Mouse (Mus musculus) midbrain, embryonic 12.5 days (tissue): ENCODE results near the gene Flot1. TPM values are rescaled to one million over a fixed set of nuclear protein-coding genes. Genes with fewer than 3 reads are reported as not detected.

Experiments used
- ATAC-seq: fragments of 200-750 bp; cut with Nextera tagmentation; 2 replicates; pipeline ENCODE4 v1.8.0; 2017; ENCODE audit warnings: low read depth, moderate TSS enrichment, moderate library complexity; ENCODE audit not compliant: low FRiP score
- H3K27ac ChIP-seq: fragments of 300-500 bp; sonication (generic); replicated peaks from 2 replicates; pipeline ENCODE4 v1.5.1; 2016; ENCODE audit warnings: mild to moderate bottlenecking
- H3K27me3 ChIP-seq: fragments of 300-500 bp; sonication (generic); 2 replicates; pipeline ENCODE4 v1.6.1; 2016; ENCODE audit warnings: mild to moderate bottlenecking
- H3K36me3 ChIP-seq: fragments of 300-500 bp; sonication (generic); 2 replicates; pipeline ENCODE4 v1.6.1; 2016
- H3K4me1 ChIP-seq: fragments of 300-500 bp; sonication (generic); 2 replicates; pipeline ENCODE4 v1.6.1; 2016
- H3K4me2 ChIP-seq: fragments of 300-500 bp; sonication (generic); replicated peaks from 2 replicates; pipeline ENCODE4 v1.6.1; 2016; ENCODE audit warnings: mild to moderate bottlenecking, moderate library complexity
- H3K4me3 ChIP-seq: fragments of 300-500 bp; sonication (generic); 2 replicates; pipeline ENCODE4 v1.5.1; 2016; ENCODE audit warnings: mild to moderate bottlenecking
- H3K9ac ChIP-seq: fragments of 300-500 bp; sonication (generic); replicated peaks from 2 replicates; pipeline ENCODE4 v1.6.1; 2016; ENCODE audit warnings: mild to moderate bottlenecking, moderate library complexity
- H3K9me3 ChIP-seq: fragments of 300-500 bp; sonication (generic); 2 replicates; pipeline ENCODE4 v1.6.1; 2016; ENCODE audit warnings: mild to moderate bottlenecking
- WGBS: fragments of 180-500 bp; shearing (Covaris S2); methylation state at CpG from one replicate; pipeline ENCODE4 v1.1.7; 2016; 5-methylcytosine and 5-hydroxymethylcytosine counted together
- polyA plus RNA-seq: library from polyadenylated mRNA; unstranded; fragments of >200 nt; fragmentation: Nextera tagmentation; extraction: Ambion mirVana; gene quantifications from 2 replicates; pipeline ENCODE4 v1.2.1, GENCODE M21; 2016

Gene Flot1
- polyA plus RNA-seq, 1 experiment from 2014 or later, result 53.5 TPM

DNA sequence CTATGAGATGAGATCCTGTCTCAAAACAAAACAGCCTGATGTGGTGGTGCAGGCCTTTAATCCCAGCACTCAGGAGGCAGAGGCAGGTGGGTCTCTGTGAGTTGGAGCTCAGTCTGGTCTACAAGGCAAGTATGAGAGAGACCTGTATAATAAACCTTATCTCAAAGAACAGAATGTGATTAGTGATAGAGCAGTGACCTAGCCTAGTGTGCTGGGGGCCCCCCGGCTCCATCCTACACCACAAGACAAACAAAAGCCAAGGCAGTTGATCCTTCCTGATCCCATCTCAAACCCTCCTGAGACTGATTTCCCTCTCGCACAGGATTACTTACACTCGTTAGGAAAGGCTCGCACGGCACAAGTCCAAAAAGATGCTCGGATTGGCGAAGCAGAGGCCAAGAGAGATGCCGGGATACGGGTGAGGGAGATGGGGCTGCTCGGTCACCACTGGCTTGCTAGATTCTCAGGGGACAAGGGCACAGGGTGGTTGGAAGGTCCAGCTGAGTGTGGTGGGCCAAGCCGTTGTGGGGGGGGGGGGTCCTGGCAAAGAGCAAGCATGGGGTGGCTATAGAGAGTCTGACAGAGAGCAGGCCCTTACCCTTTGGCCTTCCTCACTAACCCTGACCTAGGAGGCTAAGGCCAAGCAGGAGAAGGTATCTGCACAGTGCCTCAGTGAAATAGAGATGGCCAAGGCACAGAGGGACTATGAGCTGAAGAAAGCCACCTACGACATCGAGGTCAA lies 2.2 kb downstream of the Flot1 start:
- H3K36me3 ChIP-seq, result peaks cover 38% of the 10 kb centered on the region
- peaks cover 40% of the 10 kb centered on the region for H3K4me1 ChIP-seq
- peaks cover 21% of the 10 kb centered on the region for H3K27me3 ChIP-seq
- no peak overlapping the region for H3K4me2 ChIP-seq
- 92% methylated on average over 13 of the region's 13 CpGs for WGBS
- no peak overlapping the region for H3K9ac ChIP-seq
- no peak for ATAC-seq
- H3K9me3 ChIP-seq, result no peaks in the 10 kb centered on the region
- H3K27ac ChIP-seq, result no peak overlapping the region
- no peak overlapping the region for H3K4me3 ChIP-seq

DNA sequence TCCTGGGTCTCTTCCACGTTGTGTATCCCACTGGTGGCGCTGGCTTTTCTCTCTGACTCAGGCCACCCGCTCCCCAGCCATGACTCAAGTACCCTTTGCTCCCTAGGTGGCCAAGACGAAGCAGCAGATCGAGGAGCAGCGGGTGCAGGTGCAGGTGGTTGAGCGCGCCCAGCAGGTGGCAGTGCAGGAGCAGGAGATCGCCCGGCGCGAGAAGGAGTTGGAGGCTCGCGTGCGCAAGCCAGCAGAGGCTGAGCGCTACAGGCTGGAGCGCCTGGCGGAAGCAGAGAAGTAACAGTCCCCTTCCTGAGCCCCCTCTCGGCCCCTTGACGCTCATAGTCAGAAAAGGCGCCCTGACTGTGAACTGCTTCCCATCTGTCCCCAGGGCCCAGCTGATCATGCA lies 6.7 kb downstream of the Flot1 start:
- peak overlapping the region; percentile 16; the same call in 1 of the 2 replicates for H3K4me2 ChIP-seq
- peaks cover 68% of the 10 kb centered on the region for H3K36me3 ChIP-seq
- H3K4me1 ChIP-seq, result peaks cover 26% of the 10 kb centered on the region
- 2% methylated on average over 21 of the region's 21 CpGs for WGBS
- no peaks in the 10 kb centered on the region for H3K27me3 ChIP-seq
- peak; percentile 75 for ATAC-seq
- H3K9me3 ChIP-seq, result no peaks in the 10 kb centered on the region
- H3K4me3 ChIP-seq, result no peak overlapping the region
- H3K27ac ChIP-seq, result no peak overlapping the region
- no peak overlapping the region for H3K9ac ChIP-seq

DNA sequence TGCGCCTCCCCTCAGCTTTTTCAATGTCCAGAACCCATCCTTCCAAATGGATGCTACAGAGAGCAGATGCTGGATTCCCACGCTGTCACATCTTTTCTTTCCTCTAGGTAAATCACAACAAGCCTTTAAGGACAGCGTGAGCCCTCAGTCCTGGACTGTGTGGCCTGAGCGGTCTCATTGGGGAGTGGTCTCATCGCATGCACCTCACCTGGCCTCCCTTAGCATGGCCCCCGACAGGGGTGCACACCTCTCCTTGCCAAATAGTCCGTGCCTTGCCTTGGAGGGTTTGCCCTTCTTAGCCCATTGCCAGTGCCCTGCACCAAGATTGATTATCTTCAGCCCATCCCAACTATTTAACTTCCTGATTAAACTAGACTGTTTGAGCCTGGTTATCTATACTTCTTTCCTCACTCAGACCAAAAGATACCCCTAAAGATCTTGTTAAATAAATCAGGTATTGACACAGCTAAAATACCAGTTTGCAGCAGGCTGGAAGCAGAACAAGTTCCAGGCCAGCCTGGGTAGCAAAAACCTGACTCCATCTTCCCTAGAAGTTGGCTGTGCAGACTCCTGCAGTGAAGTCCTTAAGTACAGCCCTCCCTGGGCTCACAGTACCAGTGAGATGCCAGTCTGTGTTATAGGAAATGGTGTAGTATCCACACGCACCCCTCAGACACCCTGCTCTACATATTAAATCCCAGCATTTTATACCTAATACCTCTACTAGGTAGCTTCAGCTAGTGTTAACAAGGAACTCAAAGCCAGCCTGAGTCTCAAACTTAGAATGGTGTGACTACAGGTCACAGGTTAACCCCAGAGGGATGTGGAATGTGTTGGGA lies 9.6 kb downstream of the Flot1 start:
- WGBS, result 73% methylated on average over 8 of the region's 8 CpGs
- peaks cover 43% of the 10 kb centered on the region for H3K4me1 ChIP-seq
- peak overlapping the region; percentile 10; the same call in 1 of the 2 replicates for H3K27ac ChIP-seq
- H3K4me2 ChIP-seq, result no peak overlapping the region
- H3K9ac ChIP-seq, result no peak overlapping the region
- H3K27me3 ChIP-seq, result no peaks in the 10 kb centered on the region
- no peak for ATAC-seq
- peaks cover 62% of the 10 kb centered on the region for H3K36me3 ChIP-seq
- H3K9me3 ChIP-seq, result no peaks in the 10 kb centered on the region
- no peak overlapping the region for H3K4me3 ChIP-seq

DNA sequence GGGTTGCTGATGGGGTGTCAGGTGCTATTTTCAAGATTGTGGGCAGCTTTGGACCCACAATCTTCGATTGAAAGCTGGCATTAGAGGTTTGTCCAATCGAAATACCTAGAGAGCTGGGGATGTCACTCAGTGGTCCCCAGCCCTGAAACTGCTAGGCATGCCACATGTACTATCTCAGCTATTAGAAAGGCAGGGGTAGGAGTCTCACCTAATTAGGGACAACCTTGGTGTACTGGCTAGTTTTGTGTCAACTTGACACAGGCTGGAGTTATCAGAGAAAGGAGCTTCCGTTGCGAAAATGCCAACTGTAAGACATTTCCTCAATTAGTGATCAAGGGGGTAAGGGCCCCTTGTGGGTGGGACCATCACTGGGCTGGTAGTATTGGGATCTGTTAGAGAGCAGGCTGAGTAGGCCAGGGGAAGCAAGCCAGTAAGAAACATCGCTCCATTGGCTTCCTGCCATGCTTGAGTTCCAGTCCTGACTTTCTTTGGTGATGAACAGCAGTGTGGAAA lies 10.3 kb downstream of the Flot1 start:
- H3K4me3 ChIP-seq, result no peak overlapping the region

DNA sequence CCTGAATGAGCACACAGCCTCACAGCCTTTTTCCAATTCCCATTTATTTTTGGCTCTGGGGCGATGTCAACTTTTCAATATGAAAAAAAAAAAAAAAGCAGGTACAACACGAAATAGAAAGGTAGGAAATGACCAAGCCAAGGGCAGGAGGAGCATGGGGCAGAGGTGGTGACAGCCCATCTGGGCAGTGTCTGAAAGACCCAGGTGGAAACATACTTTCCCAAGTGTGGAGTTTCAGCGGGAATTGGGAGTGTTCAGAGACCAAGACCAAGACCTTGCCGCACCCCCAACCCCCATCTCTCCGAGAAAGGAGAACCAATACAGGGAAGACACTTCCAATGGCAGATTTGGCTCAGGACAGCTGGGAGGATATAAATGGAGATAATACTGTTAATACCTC lies 10.9 kb downstream of the Flot1 start:
- Histone ChIP-seq H3K27me3 (no peaks in the 10 kb centered on the region), H3K4me2 (peak overlapping the region; percentile 89), H3K4me3 (peak overlapping the region; percentile 89; the same call in 1 of the 2 replicates), H3K36me3 (peaks cover 54% of the 10 kb centered on the region), H3K9me3 (no peaks in the 10 kb centered on the region), H3K9ac (peak overlapping the region; percentile 31; the same call in 1 of the 2 replicates), H3K4me1 (peaks cover 43% of the 10 kb centered on the region), H3K27ac (no peak overlapping the region)
- 63% methylated on average over 5 of the region's 5 CpGs for WGBS
- no peak for ATAC-seq

More for the DNA sequence above, 10.3 kb downstream of the Flot1 start:
- no peak overlapping the region for H3K9ac ChIP-seq
- no peaks in the 10 kb centered on the region for H3K27me3 ChIP-seq
- peaks cover 43% of the 10 kb centered on the region for H3K4me1 ChIP-seq
- no peaks in the 10 kb centered on the region for H3K9me3 ChIP-seq
- peaks cover 56% of the 10 kb centered on the region for H3K36me3 ChIP-seq
- 31% methylated on average over 5 of the region's 5 CpGs for WGBS
- no peak overlapping the region for H3K4me2 ChIP-seq
- no peak overlapping the region; the same call in none of the 2 replicates for H3K27ac ChIP-seq
- no peak for ATAC-seq

DNA sequence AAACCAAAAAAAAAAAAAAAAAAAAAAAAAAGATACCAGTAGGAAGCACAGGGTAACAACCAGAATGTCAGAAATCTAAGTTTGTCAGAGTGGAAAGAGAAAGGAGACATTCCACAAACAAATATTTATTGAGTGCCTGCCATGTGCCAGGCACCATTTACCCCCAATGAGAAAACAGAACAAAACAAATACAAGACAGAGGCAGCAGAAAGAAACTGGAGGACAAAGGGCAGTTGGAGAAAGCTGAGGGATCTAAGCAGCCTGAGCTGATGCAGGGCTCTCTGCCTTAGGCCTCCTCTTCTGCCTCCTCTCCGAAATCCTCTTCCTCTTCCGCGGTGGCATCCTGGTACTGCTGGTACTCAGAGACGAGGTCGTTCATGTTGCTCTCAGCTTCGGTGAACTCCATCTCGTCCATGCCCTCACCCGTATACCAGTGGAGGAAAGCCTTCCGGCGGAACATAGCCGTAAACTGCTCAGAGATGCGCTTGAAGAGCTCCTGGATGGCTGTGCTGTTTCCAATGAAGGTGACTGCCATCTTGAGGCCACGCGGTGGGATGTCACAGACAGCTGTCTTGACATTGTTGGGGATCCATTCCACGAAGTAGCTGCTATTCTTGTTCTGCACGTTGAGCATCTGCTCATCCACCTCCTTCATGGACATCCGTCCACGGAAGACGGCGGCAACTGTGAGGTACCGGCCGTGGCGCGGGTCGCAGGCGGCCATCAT lies 11.8 kb downstream of the Flot1 start:
- 80% methylated on average over 26 of the region's 26 CpGs for WGBS
- Histone ChIP-seq H3K4me1 (peaks cover 44% of the 10 kb centered on the region), H3K36me3 (peaks cover 54% of the 10 kb centered on the region)

DNA sequence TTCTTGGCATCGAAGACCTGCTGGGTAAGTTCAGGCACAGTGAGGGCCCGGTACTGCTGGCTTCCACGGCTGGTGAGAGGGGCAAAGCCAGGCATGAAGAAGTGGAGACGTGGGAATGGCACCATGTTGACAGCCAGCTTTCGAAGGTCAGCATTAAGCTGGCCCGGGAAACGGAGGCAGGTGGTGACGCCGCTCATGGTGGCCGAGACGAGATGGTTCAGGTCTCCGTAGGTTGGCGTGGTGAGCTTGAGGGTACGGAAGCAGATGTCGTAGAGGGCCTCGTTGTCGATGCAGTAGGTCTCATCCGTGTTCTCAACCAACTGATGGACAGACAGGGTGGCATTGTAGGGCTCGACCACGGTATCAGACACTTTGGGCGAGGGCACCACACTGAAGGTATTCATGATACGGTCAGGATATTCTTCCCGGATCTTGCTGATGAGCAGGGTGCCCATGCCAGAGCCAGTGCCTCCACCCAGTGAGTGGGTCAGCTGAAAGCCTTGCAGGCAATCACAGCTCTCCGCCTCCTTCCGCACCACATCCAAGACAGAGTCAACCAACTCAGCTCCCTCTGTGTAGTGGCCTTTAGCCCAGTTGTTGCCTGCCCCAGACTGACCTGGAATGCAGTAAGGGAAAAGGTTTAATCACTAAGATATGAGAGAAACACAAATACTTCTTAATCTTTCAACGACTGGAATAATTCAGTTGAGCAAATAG lies 12.6 kb downstream of the Flot1 start:
- Histone ChIP-seq H3K36me3 (peaks cover 48% of the 10 kb centered on the region), H3K27me3 (no peaks in the 10 kb centered on the region), H3K9me3 (no peaks in the 10 kb centered on the region), H3K4me2 (peak overlapping the region; percentile 89), H3K9ac (peak overlapping the region; percentile 99), H3K4me1 (peaks cover 37% of the 10 kb centered on the region), H3K27ac (peak overlapping the region; percentile 42), H3K4me3 (peak overlapping the region; percentile 89)
- WGBS, result 79% methylated on average over 26 of the region's 26 CpGs
- ATAC-seq, result no peak

More for the DNA sequence above, 11.8 kb downstream of the Flot1 start:
- H3K9ac ChIP-seq, result peak overlapping the region; percentile 99
- no peaks in the 10 kb centered on the region for H3K9me3 ChIP-seq
- no peaks in the 10 kb centered on the region for H3K27me3 ChIP-seq
- peak overlapping the region; percentile 89 for H3K4me2 ChIP-seq
- ATAC-seq, result no peak
- H3K4me3 ChIP-seq, result peak overlapping the region; percentile 89
- peak overlapping the region; percentile 32; the same call in 1 of the 2 replicates for H3K27ac ChIP-seq

DNA sequence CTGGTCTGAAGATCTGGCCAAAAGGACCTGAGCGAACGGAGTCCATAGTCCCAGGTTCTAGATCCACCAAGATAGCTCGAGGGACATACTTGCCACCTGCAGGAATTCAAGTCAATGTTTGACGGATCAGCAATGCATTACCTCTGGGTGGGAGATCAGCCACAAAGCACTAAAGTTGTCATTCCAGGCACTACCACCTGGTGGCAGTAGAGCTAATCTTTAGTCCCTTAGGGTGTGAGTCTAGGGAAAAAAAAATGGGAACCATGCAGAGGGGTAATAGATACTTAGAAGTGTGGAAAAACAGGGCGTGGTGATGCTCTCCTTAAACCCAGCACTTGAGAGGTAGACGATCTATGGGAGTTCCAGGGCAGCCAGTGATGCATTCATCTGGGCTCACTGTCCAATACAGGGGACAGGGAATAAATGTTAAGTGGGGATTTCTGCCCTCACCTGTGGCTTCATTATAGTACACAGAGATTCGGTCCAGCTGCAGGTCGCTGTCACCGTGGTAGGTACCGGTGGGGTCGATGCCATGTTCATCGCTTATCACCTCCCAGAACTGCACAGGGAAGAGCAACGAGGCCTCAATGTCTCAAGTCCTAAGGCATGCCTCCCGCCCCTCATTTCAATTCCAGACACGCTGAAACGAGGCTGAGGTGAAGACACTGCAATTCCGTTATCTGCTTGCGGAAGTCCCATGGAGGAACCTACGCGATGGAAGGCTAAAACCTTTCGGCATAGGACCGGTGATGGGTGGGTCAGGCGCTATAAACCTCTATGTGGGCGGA lies 13.3 kb downstream of the Flot1 start:
- H3K4me3 ChIP-seq, result peak overlapping the region; percentile 89
- H3K36me3 ChIP-seq, result peaks cover 48% of the 10 kb centered on the region
- H3K27ac ChIP-seq, result peak overlapping the region; percentile 99
- no peak for ATAC-seq
- H3K9ac ChIP-seq, result peak overlapping the region; percentile 99
- H3K4me2 ChIP-seq, result peak overlapping the region; percentile 89
- H3K9me3 ChIP-seq, result no peaks in the 10 kb centered on the region
- peaks cover 35% of the 10 kb centered on the region for H3K4me1 ChIP-seq
- no peaks in the 10 kb centered on the region for H3K27me3 ChIP-seq
- WGBS, result 8% methylated on average over 24 of the region's 24 CpGs

DNA sequence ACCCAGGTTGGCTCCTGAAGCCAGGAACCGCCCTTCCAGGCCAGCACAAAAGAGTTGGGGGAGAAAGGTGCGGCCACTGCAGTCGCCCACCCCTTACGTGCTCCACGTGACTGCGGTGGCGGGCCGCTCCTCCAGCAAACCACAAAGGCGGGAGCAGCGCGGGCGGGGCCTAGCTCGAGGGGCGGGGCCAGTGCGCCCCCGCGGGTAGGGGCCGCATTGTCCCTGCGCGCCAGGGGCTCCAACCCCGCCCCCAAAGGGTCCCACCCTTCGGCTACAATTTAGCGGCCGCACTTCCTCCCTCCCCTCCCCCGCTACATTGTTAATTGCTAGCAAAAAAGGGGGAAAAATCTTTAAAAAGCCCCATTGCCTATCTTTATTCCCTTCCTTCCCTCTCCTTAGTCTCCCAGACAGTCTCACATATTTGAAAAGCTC lies 14.0 kb downstream of the Flot1 start:
- WGBS, result 0% methylated on average over 25 of the region's 25 CpGs
- H3K27ac ChIP-seq, result peak overlapping the region; percentile 99
- H3K27me3 ChIP-seq, result no peaks in the 10 kb centered on the region
- H3K4me2 ChIP-seq, result peak overlapping the region; percentile 89
- peaks cover 38% of the 10 kb centered on the region for H3K4me1 ChIP-seq
- peaks cover 45% of the 10 kb centered on the region for H3K36me3 ChIP-seq
- H3K9me3 ChIP-seq, result no peaks in the 10 kb centered on the region
- peak overlapping the region; percentile 89 for H3K4me3 ChIP-seq
- peak; percentile 17; the same call in 1 of the 2 replicates for ATAC-seq
- H3K9ac ChIP-seq, result peak overlapping the region; percentile 99

DNA sequence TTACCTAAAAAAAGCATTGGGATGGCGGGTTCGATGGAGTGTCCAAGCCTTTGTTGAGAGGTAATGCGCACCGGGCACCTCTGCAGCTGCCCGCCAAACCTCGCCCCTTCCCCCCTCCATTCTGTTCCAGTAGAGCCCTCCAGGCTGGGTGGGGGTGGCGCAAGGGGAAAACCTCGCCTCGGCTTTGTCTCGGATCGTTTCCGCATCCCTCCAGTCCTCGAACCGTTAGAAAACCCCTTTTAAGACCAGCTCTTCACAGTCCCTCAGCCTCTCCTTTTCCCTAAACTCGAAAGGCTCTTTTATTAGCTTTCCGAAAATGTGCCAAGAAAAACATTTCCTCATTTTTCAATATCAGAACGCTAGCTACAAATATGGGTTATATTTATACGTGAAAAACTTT lies 14.5 kb downstream of the Flot1 start:
- Histone ChIP-seq H3K27me3 (no peaks in the 10 kb centered on the region), H3K9ac (peak overlapping the region; percentile 99), H3K4me3 (peak overlapping the region; percentile 89), H3K4me2 (peak overlapping the region; percentile 89), H3K4me1 (peaks cover 42% of the 10 kb centered on the region), H3K36me3 (peaks cover 43% of the 10 kb centered on the region), H3K9me3 (no peaks in the 10 kb centered on the region), H3K27ac (peak overlapping the region; percentile 99)
- ATAC-seq, result no peak
- 0% methylated on average over 18 of the region's 18 CpGs for WGBS
